Mouse (Mus musculus): ENCODE measurements at regions not wholly inside any gene's neighbourhood (a gene's known extent, or its start where the extent isn't known, plus 50 kb on each side); places are given as distances from the start of the nearest gene placed in this dataset.
A peak's percentile ranks its signal among the peaks of the same experiment; 100 is the strongest.

DNA sequence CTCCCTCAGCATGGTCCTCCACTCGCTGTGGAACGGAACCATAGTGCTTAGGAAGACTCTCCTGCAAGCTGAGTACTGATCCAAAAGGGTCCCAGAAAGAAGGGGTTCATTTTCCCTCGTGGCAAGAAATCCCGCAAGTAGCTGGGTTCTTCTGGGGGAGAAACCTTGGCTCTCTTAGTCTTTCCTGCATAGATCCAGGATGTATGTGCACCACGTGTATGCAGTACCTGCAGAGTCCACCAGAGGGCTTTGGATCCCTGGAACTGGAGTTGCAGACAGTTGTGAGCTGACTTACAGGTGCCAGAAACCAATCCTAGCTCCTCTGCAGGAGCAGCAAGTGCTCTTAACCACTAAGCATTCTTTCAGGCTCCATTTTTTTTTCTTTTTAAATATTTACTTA, 67.9 kb upstream of the Pmepa1 start:
- Histone ChIP-seq H3K4me2 (no peak overlapping the region), H3K9me3 (ENCODE audit: control insufficient read depth, low read length) (no peaks in the 10 kb centered on the region), H3K4me1 (replicated peaks; ENCODE audit: control insufficient read depth, insufficient read depth, low read length) (peaks cover 6% of the 10 kb centered on the region), H3K36me3 (ENCODE audit: control insufficient read depth, insufficient read depth, low read length) (no peaks in the 10 kb centered on the region; the same call in 1 of the 2 replicates), H3K4me3 (ENCODE audit: low read depth, low read length) (no peak overlapping the region), H3K27ac (ENCODE audit: low read depth, low read length) (no peak overlapping the region), H3K9ac (ENCODE audit: low read depth, low read length) (no peak overlapping the region), H3K27me3 (replicated peaks; ENCODE audit: control insufficient read depth, insufficient read depth, low read length) (peaks cover 6% of the 10 kb centered on the region)
- 86% methylated on average over 5 of the region's 5 CpGs for WGBS
- ATAC-seq (replicated peaks; ENCODE audit: low FRiP score) (no peak), DNase-seq (ENCODE audit: low spot score) (no peak)

- WGBS: 68% methylated on average over 11 of the region's 11 CpGs
- no peak for DNase-seq (ENCODE audit: low spot score)
Measured at GRCm38 (mm10) chr2:173347341-173347740, 71.0 kb upstream of the Pmepa1 start.

DNA sequence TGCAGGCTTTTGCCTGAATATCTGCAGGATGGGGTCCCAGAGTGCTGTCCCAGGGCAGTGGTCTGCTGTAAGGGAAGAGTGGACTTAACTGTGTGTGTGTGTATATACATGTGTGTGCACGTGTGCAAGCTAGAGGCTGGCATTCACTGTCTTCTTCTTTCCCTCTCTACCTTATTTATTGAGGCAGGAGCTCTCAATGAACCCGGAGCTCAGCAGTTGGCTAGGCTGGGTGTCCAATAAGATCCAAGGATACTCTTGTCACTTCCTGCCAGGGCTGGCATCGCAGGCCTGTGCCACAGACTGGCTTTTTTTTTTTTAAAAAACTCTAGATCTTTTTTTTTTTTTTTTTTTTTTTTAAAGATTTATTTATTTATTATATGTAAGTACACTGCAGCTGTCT, 72.4 kb upstream of the Pmepa1 start:
- no peak overlapping the region for H3K9ac ChIP-seq (ENCODE audit: low read depth, low read length)
- H3K4me1 ChIP-seq (replicated peaks; ENCODE audit: control insufficient read depth, insufficient read depth, low read length): no peaks in the 10 kb centered on the region; the same call in 1 of the 2 replicates
- WGBS: 81% methylated on average over 3 of the region's 3 CpGs

More at GRCm38 (mm10) chr2:173347341-173347740, 71.0 kb upstream of the Pmepa1 start:
- Histone ChIP-seq H3K9me3 (ENCODE audit: control insufficient read depth, low read length) (no peaks in the 10 kb centered on the region), H3K9ac (ENCODE audit: low read depth, low read length) (no peak overlapping the region), H3K4me1 (replicated peaks; ENCODE audit: control insufficient read depth, insufficient read depth, low read length) (no peaks in the 10 kb centered on the region), H3K27ac (ENCODE audit: low read depth, low read length) (no peak overlapping the region), H3K4me3 (ENCODE audit: low read depth, low read length) (no peak overlapping the region), H3K36me3 (ENCODE audit: control insufficient read depth, insufficient read depth, low read length) (no peaks in the 10 kb centered on the region; the same call in 1 of the 2 replicates), H3K4me2 (no peak overlapping the region), H3K27me3 (replicated peaks; ENCODE audit: control insufficient read depth, insufficient read depth, low read length) (no peaks in the 10 kb centered on the region)
- ATAC-seq (replicated peaks; ENCODE audit: low FRiP score): no peak

DNA sequence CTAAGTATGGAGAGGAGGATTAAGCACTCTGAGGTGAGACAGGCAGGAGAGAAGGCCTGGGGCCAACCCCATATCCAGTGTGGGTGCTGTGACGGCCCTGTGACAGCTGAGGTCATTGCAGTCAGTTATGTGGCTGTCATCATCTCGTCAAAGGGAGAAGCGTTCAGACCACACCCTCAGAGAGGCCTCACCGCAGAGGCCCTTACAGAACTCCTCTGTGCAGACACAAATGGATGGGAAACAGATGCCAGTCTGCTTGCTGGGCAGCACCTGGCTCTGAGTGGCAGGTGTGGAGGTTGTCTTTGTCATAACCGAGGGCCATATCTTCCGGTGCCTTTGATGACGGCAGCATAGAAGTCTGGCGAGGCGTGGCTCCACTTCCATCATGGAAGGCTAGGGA, 73.2 kb upstream of the Pmepa1 start:
- peak; percentile 45; the same call in 1 of the 2 replicates for ATAC-seq (replicated peaks; ENCODE audit: low FRiP score)
- 56% methylated on average over 9 of the region's 9 CpGs for WGBS

More for the DNA sequence above, 72.4 kb upstream of the Pmepa1 start:
- Histone ChIP-seq H3K27ac (ENCODE audit: low read depth, low read length) (no peak overlapping the region), H3K9me3 (ENCODE audit: control insufficient read depth, low read length) (no peaks in the 10 kb centered on the region), H3K36me3 (ENCODE audit: control insufficient read depth, insufficient read depth, low read length) (no peaks in the 10 kb centered on the region; the same call in 1 of the 2 replicates), H3K4me3 (ENCODE audit: low read depth, low read length) (no peak overlapping the region), H3K4me2 (no peak overlapping the region), H3K27me3 (replicated peaks; ENCODE audit: control insufficient read depth, insufficient read depth, low read length) (no peaks in the 10 kb centered on the region)
- ATAC-seq (replicated peaks; ENCODE audit: low FRiP score) (no peak), DNase-seq (ENCODE audit: low spot score) (no peak)

DNA sequence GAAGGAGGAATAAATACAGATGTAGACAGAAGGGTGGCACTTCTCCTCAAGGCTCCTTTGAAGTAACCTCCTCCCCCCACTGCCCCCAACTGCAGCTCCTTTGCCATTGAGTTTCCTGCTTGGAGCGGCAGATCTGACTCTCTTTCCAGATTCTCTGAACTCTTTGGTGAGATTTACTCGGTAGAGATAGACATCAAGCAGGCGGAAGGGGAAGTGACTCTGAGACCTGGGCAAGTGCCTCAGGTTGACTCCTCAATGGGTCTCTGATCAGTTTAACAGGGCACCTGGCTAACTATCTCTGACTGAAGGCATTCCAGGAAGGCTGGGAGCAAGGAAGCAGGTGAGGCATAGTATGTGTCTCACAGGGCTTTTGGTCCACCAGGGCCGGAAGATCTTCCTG, 73.6 kb upstream of the Pmepa1 start:
- H3K27ac ChIP-seq (ENCODE audit: low read depth, low read length): no peak overlapping the region
- no peak for ATAC-seq (replicated peaks; ENCODE audit: low FRiP score)

More for the DNA sequence above, 73.2 kb upstream of the Pmepa1 start:
- Histone ChIP-seq H3K27me3 (replicated peaks; ENCODE audit: control insufficient read depth, insufficient read depth, low read length) (no peaks in the 10 kb centered on the region), H3K36me3 (ENCODE audit: control insufficient read depth, insufficient read depth, low read length) (no peaks in the 10 kb centered on the region), H3K4me1 (replicated peaks; ENCODE audit: control insufficient read depth, insufficient read depth, low read length) (no peaks in the 10 kb centered on the region; the same call in 1 of the 2 replicates), H3K4me2 (no peak overlapping the region), H3K4me3 (ENCODE audit: low read depth, low read length) (no peak overlapping the region), H3K9me3 (ENCODE audit: control insufficient read depth, low read length) (no peaks in the 10 kb centered on the region), H3K9ac (ENCODE audit: low read depth, low read length) (no peak overlapping the region), H3K27ac (ENCODE audit: low read depth, low read length) (no peak overlapping the region)
- DNase-seq (ENCODE audit: low spot score): no peak

DNA sequence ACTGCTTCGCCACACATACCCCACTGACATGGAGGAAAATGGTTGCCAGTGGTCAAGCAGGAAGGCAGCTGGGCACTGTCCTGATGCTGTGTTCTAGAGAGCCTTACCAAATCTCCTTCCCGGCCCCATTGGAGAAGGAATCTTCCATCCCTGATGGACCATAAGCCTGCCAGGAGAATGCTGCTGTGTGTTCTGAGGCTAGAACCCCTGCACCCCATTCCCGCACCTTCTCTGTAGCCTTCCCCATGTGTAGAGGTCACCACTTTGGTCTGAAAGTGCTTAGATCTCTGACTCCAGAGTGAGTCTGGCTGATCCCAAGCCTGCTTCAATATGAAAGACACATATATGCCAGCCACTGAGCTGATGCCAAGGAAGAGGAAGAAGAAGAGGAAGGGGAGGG, 74.1 kb upstream of the Pmepa1 start:
- ATAC-seq (replicated peaks; ENCODE audit: low FRiP score) (no peak), DNase-seq (ENCODE audit: low spot score) (no peak)
- Histone ChIP-seq H3K9me3 (ENCODE audit: control insufficient read depth, low read length) (no peaks in the 10 kb centered on the region), H3K27ac (ENCODE audit: low read depth, low read length) (no peak overlapping the region), H3K27me3 (replicated peaks; ENCODE audit: control insufficient read depth, insufficient read depth, low read length) (no peaks in the 10 kb centered on the region), H3K36me3 (ENCODE audit: control insufficient read depth, insufficient read depth, low read length) (no peaks in the 10 kb centered on the region), H3K4me3 (ENCODE audit: low read depth, low read length) (no peak overlapping the region), H3K4me2 (no peak overlapping the region), H3K9ac (ENCODE audit: low read depth, low read length) (no peak overlapping the region), H3K4me1 (replicated peaks; ENCODE audit: control insufficient read depth, insufficient read depth, low read length) (no peaks in the 10 kb centered on the region; the same call in 1 of the 2 replicates)
- WGBS: 79% methylated on average over 3 of the region's 3 CpGs

More for the DNA sequence above, 73.6 kb upstream of the Pmepa1 start:
- Histone ChIP-seq H3K27me3 (replicated peaks; ENCODE audit: control insufficient read depth, insufficient read depth, low read length) (no peaks in the 10 kb centered on the region), H3K9ac (ENCODE audit: low read depth, low read length) (no peak overlapping the region), H3K36me3 (ENCODE audit: control insufficient read depth, insufficient read depth, low read length) (no peaks in the 10 kb centered on the region), H3K4me3 (ENCODE audit: low read depth, low read length) (no peak overlapping the region), H3K4me1 (replicated peaks; ENCODE audit: control insufficient read depth, insufficient read depth, low read length) (no peaks in the 10 kb centered on the region; the same call in 1 of the 2 replicates), H3K9me3 (ENCODE audit: control insufficient read depth, low read length) (no peaks in the 10 kb centered on the region), H3K4me2 (no peak overlapping the region)
- DNase-seq (ENCODE audit: low spot score): no peak
- 52% methylated on average over 4 of the region's 4 CpGs for WGBS

- no peaks in the 10 kb centered on the region for H3K36me3 ChIP-seq (ENCODE audit: control insufficient read depth, insufficient read depth, low read length)
- no peak overlapping the region for H3K4me2 ChIP-seq
- WGBS: 68% methylated on average over 3 of the region's 3 CpGs
- H3K4me3 ChIP-seq (ENCODE audit: low read depth, low read length): no peak overlapping the region
- no peak overlapping the region for H3K9ac ChIP-seq (ENCODE audit: low read depth, low read length)
- DNase-seq (ENCODE audit: low spot score) (no peak), ATAC-seq (replicated peaks; ENCODE audit: low FRiP score) (no peak)
- no peaks in the 10 kb centered on the region; the same call in 1 of the 2 replicates for H3K4me1 ChIP-seq (replicated peaks; ENCODE audit: control insufficient read depth, insufficient read depth, low read length)
- no peak overlapping the region for H3K27ac ChIP-seq (ENCODE audit: low read depth, low read length)
- H3K9me3 ChIP-seq (ENCODE audit: control insufficient read depth, low read length): no peaks in the 10 kb centered on the region
- no peaks in the 10 kb centered on the region for H3K27me3 ChIP-seq (replicated peaks; ENCODE audit: control insufficient read depth, insufficient read depth, low read length)
Measured at GRCm38 (mm10) chr2:173350831-173351230, 74.5 kb upstream of the Pmepa1 start.

- DNase-seq (ENCODE audit: low spot score) (no peak), ATAC-seq (replicated peaks; ENCODE audit: low FRiP score) (no peak)
- Histone ChIP-seq H3K36me3 (ENCODE audit: control insufficient read depth, insufficient read depth, low read length) (no peaks in the 10 kb centered on the region), H3K4me2 (no peak overlapping the region), H3K27ac (ENCODE audit: low read depth, low read length) (0 out of 2 replicates have a peak overlapping the region, but pooled peaks have one; percentile 34), H3K4me3 (ENCODE audit: low read depth, low read length) (no peak overlapping the region), H3K9ac (ENCODE audit: low read depth, low read length) (no peak overlapping the region), H3K27me3 (replicated peaks; ENCODE audit: control insufficient read depth, insufficient read depth, low read length) (no peaks in the 10 kb centered on the region), H3K4me1 (replicated peaks; ENCODE audit: control insufficient read depth, insufficient read depth, low read length) (no peaks in the 10 kb centered on the region; the same call in 1 of the 2 replicates), H3K9me3 (ENCODE audit: control insufficient read depth, low read length) (no peaks in the 10 kb centered on the region)
- WGBS: 57% methylated on average over 18 of the region's 18 CpGs
Measured at GRCm38 (mm10) chr2:173351831-173352755, 75.8 kb upstream of the Pmepa1 start.
